ENCODE assay signal across 22 mouse cellular contexts in genomic region chr10:77626591-77626990, GRCm38 (mm10). TPM values are rescaled to one million over a fixed set of nuclear protein-coding genes. Genes with fewer than 3 reads are reported as not detected.
DNase-seq lines count a peak whose midpoint lies in the region; ATAC-seq and TF ChIP-seq lines count a peak whose summit lies in the region.
"Had no signal": no experiment of that assay in that cellular context is flagged by ENCODE, and none has a peak within 500 bp of the region (broad histone marks: within the 10 kb centered on the region; RNA-seq: fewer than 3 reads in every experiment).

No protein-coding gene starts in this region.

- peak overlapping the region; percentile 69 for H3K27ac ChIP-seq in lung, postnatal 0 days (ENCODE audit: low read length)
- H3K27ac ChIP-seq: embryonic facial prominence, embryonic 10.5 days; forebrain, embryonic 15.5 days; hindbrain, embryonic 13.5 days; limb, embryonic 13.5 days had no signal

- no peak for ATAC-seq in lung, postnatal 0 days
- ATAC-seq in granulocyte monocyte progenitor cell, adult 5-6 weeks (replicated peaks; ENCODE audit: poor library complexity, severe bottlenecking): peak; percentile 12; the same call in 1 of the 2 replicates
- ATAC-seq: forebrain, embryonic 15.5 days; intestine, postnatal 0 days had no signal

- H3K4me2 ChIP-seq in lung, postnatal 0 days (replicated peaks; ENCODE audit: low read depth, low read length): no peak overlapping the region
- peak overlapping the region; percentile 10 for H3K4me2 ChIP-seq in myocyte (ENCODE audit: low read depth)
- H3K4me2 ChIP-seq: forebrain, embryonic 15.5 days; hindbrain, embryonic 13.5 days; limb, embryonic 13.5 days had no signal

- peak; percentile 37 to 45 for DNase-seq in cerebellum, postnatal 25 days
- DNase-seq in cerebellum, adult 8-10 months: no peak
- peak; percentile 50 for DNase-seq in lung, postnatal 0 days (ENCODE audit: low spot score)
- DNase-seq in lung, adult 2 months: no peak
- no peak for DNase-seq in frontal cortex, postnatal 25 days (ENCODE audit: low spot score in 2 of 2)
- DNase-seq in B cell, adult 2 months: no peak
- DNase-seq: adrenal gland, adult 8-10 months; cerebellum, adult 9-10 months; heart, postnatal 10 days; kidney, postnatal 4 days had no signal

- H3K4me3 ChIP-seq in lung, postnatal 0 days (ENCODE audit: low read depth, low read length): no peak overlapping the region
- H3K4me3 ChIP-seq in lung, adult 2 months (replicated peaks; ENCODE audit: extremely low read depth, low read depth, low read length): no peak overlapping the region
- no peak overlapping the region for H3K4me3 ChIP-seq in myocyte
- H3K4me3 ChIP-seq: embryonic facial prominence, embryonic 10.5 days; erythroblast, embryonic 14.5 days; forebrain, embryonic 15.5 days; hindbrain, embryonic 13.5 days; limb, embryonic 13.5 days had no signal

- H3K27me3 ChIP-seq in lung, postnatal 0 days (replicated peaks; ENCODE audit: insufficient read depth, low read length): no peaks in the 10 kb centered on the region
- no peaks in the 10 kb centered on the region for H3K27me3 ChIP-seq in myocyte (ENCODE audit: control insufficient read depth, insufficient read depth, insufficient read length)
- H3K27me3 ChIP-seq: forebrain, embryonic 15.5 days; hindbrain, embryonic 13.5 days; limb, embryonic 13.5 days had no signal

- peaks cover 82% of the 10 kb centered on the region for H3K79me2 ChIP-seq in myocyte (ENCODE audit: control insufficient read depth, insufficient read depth)

- no peak for TF ChIP-seq EP300 in lung, postnatal 0 days (IDR thresholded peaks at IDR 0.05)

- H3K9ac ChIP-seq in lung, postnatal 0 days (replicated peaks; ENCODE audit: low read depth): no peak overlapping the region
- H3K9ac ChIP-seq: forebrain, embryonic 15.5 days; hindbrain, embryonic 13.5 days; limb, embryonic 13.5 days had no signal

- H3K4me1 ChIP-seq in lung, postnatal 0 days (ENCODE audit: insufficient read depth, low read depth, low read length): peaks cover 37% of the 10 kb centered on the region
- H3K4me1 ChIP-seq in lung, adult 2 months (ENCODE audit: control insufficient read depth, insufficient read depth, low read length): peaks cover 29% of the 10 kb centered on the region

- no peak for TF ChIP-seq CTCF in lung, postnatal 0 days (IDR thresholded peaks at IDR 0.05)
- TF ChIP-seq CTCF in lung, adult 2 months (IDR thresholded peaks at IDR 0.05; ENCODE audit: insufficient read depth, low read length): no peak

- no peaks in the 10 kb centered on the region for H3K36me3 ChIP-seq in lung, postnatal 0 days (ENCODE audit: insufficient read depth, low read length)
- no peaks in the 10 kb centered on the region for H3K36me3 ChIP-seq in myocyte (ENCODE audit: control insufficient read depth, insufficient read depth)

- H3ac ChIP-seq in myocyte (ENCODE audit: control insufficient read depth, insufficient read length): no peak overlapping the region

- no peaks in the 10 kb centered on the region for H3K9me3 ChIP-seq in lung, postnatal 0 days (ENCODE audit: low read length)
- H3K9me3 ChIP-seq: embryonic facial prominence, embryonic 10.5 days; forebrain, embryonic 15.5 days; hindbrain, embryonic 13.5 days; limb, embryonic 13.5 days had no signal

- WGBS in lung, postnatal 0 days: 40% methylated on average over 7 of the region's 7 CpGs
- 18% methylated on average over 7 of the region's 7 CpGs for WGBS in lung, adult 2 months

- no peak for TF ChIP-seq POLR2A in lung, adult 2 months (IDR thresholded peaks at IDR 0.05; ENCODE audit: borderline replicate concordance, extremely low read depth, low read depth, low read length)
- TF ChIP-seq POLR2A in myocyte (IDR thresholded peaks at IDR 0.05; ENCODE audit: insufficient read length, low read depth): no peak

TF ChIP-seq in myocyte, 11 proteins besides CTCF, POLR2A, EP300 and RAD21:
- TF ChIP-seq TCF3 (IDR thresholded peaks at IDR 0.05; ENCODE audit: insufficient read length, low read depth) (no peak), TCF12 (IDR thresholded peaks at IDR 0.05; ENCODE audit: insufficient read depth, poor library complexity, severe bottlenecking) (no peak), USF1 (IDR thresholded peaks at IDR 0.05; ENCODE audit: low read depth) (no peak), E2F4 (IDR thresholded peaks at IDR 0.05; ENCODE audit: insufficient read depth) (no peak), POLR2AphosphoS2 (IDR thresholded peaks at IDR 0.05; ENCODE audit: insufficient read length, low read depth) (no peak), REST (IDR thresholded peaks at IDR 0.05; ENCODE audit: insufficient read depth, insufficient read length) (no peak), MYOD1 (IDR thresholded peaks at IDR 0.05; ENCODE audit: control insufficient read depth in 1 of 3, insufficient read length in 2 of 3, low read depth in 2 of 3) (no peak), MAX (IDR thresholded peaks at IDR 0.05; ENCODE audit: low read depth) (no peak), CEBPB (IDR thresholded peaks at IDR 0.05; ENCODE audit: insufficient read depth, poor library complexity, severe bottlenecking) (no peak), MYOG (IDR thresholded peaks at IDR 0.05; ENCODE audit: control insufficient read depth in 1 of 3, insufficient read depth in 1 of 3, insufficient read length in 2 of 3, low read depth in 2 of 3) (no peak), SRF (IDR thresholded peaks at IDR 0.05; ENCODE audit: control insufficient read depth, insufficient read length, low read depth) (no peak)

RNA-seq across cellular contexts. Expression of gene Ube2g2, which starts 4.5 kb away (rescaled TPM):
- polyA plus RNA-seq in lung, postnatal 0 days (2015; fragmentation: Nextera tagmentation; extraction: Ambion mirVana): 59.8 and 65.6 TPM in 2 replicates
- 41.6 and 54.2 TPM in 2 replicates for polyA plus RNA-seq in lung, adult 2 months (2012; rRNA removed)
- total RNA-seq in granulocyte monocyte progenitor cell, adult 5-6 weeks (2014; fragmentation: Nextera tagmentation): 39.6 and 42.0 TPM in 2 replicates
- 29.5 and 53.3 TPM in 2 replicates for total RNA-seq in granulocyte monocyte progenitor cell, adult 5-6 weeks (2017)
- 181 TPM for polyA plus RNA-seq in myocyte (2012; fragmentation: generic; extraction: Trizol)

RNA-seq across cellular contexts. Expression of gene Gm49325, which starts 20.6 kb away (rescaled TPM):
- polyA plus RNA-seq in lung, postnatal 0 days (2015; fragmentation: Nextera tagmentation; extraction: Ambion mirVana): 4.9 and 6.4 TPM in 2 replicates
- not detected in 2 replicates for polyA plus RNA-seq in lung, adult 2 months (2012; rRNA removed)
- total RNA-seq in granulocyte monocyte progenitor cell, adult 5-6 weeks (2014; fragmentation: Nextera tagmentation): not detected in 2 replicates
- 1.6 TPM in 1 of 2 replicates, not detected in the other for total RNA-seq in granulocyte monocyte progenitor cell, adult 5-6 weeks (2017)
- polyA plus RNA-seq in myocyte (2012; fragmentation: generic; extraction: Trizol): 8.8 TPM
- total RNA-seq: megakaryocyte-erythroid progenitor cell, adult 5-6 weeks had no signal
- polyA plus RNA-seq: erythroblast, embryonic 14.5 days had no signal

RNA-seq across cellular contexts. Expression of gene Sumo3, which starts 20.7 kb away (rescaled TPM):
- 185 and 209 TPM in 2 replicates for polyA plus RNA-seq in lung, postnatal 0 days (2015; fragmentation: Nextera tagmentation; extraction: Ambion mirVana)
- polyA plus RNA-seq in lung, adult 2 months (2012; rRNA removed): 201 and 261 TPM in 2 replicates
- 60.0 and 78.8 TPM in 2 replicates for total RNA-seq in granulocyte monocyte progenitor cell, adult 5-6 weeks (2014; fragmentation: Nextera tagmentation)
- 197 and 205 TPM in 2 replicates for total RNA-seq in granulocyte monocyte progenitor cell, adult 5-6 weeks (2017)
- 127 TPM for polyA plus RNA-seq in myocyte (2012; fragmentation: generic; extraction: Trizol)

RNA-seq across cellular contexts. Expression of gene Pttg1ip, which starts 45.1 kb away (rescaled TPM):
- polyA plus RNA-seq in lung, postnatal 0 days (2015; fragmentation: Nextera tagmentation; extraction: Ambion mirVana): 189 and 207 TPM in 2 replicates
- polyA plus RNA-seq in lung, adult 2 months (2012; rRNA removed): 199 and 223 TPM in 2 replicates
- 36.6 and 39.0 TPM in 2 replicates for total RNA-seq in granulocyte monocyte progenitor cell, adult 5-6 weeks (2014; fragmentation: Nextera tagmentation)
- total RNA-seq in granulocyte monocyte progenitor cell, adult 5-6 weeks (2017): 34.6 and 37.0 TPM in 2 replicates
- 237 TPM for polyA plus RNA-seq in myocyte (2012; fragmentation: generic; extraction: Trizol)

RNA-seq across cellular contexts. Expression of gene Tspear, which starts 59.8 kb away (rescaled TPM):
- 0.12 and 0.13 TPM in 2 replicates for polyA plus RNA-seq in lung, postnatal 0 days (2015; fragmentation: Nextera tagmentation; extraction: Ambion mirVana)
- 0.06 and 0.43 TPM in 2 replicates for polyA plus RNA-seq in lung, adult 2 months (2012; rRNA removed)
- 0.90 TPM in 1 of 2 replicates, not detected in the other for total RNA-seq in granulocyte monocyte progenitor cell, adult 5-6 weeks (2014; fragmentation: Nextera tagmentation)
- 0.05 TPM in 1 of 2 replicates, not detected in the other for total RNA-seq in granulocyte monocyte progenitor cell, adult 5-6 weeks (2017)
- polyA plus RNA-seq in myocyte (2012; fragmentation: generic; extraction: Trizol): not detected
- total RNA-seq: gastrocnemius, adult 18-20 months; heart, adult 8-10 months; heart, postnatal 10 days; layer of hippocampus, postnatal 25 days had no signal
- polyA plus RNA-seq: erythroblast, embryonic 14.5 days had no signal

Comparison
In these comparisons a context has a peak if more than half of its experiments do, and no peak if none do; other contexts are left out.
1. DNase-seq: peak in cerebellum, postnatal 25 days (2 of 2) and lung, postnatal 0 days (single experiment); none in cerebellum, adult 8-10 months (single experiment), lung, adult 2 months (single experiment), frontal cortex, postnatal 25 days (0 of 2) and B cell, adult 2 months (0 of 2).